Mouse (Mus musculus): ENCODE data around the gene Tmem121.

Gene Tmem121

GRCm38 (mm10) chr12:113148381-113149035 lies 37.2 kb upstream of the Tmem121 start:
- no peak for DNase-seq (ENCODE audit: low read depth, low spot score)

- no peak for DNase-seq (ENCODE audit: low read depth, low spot score)
Measured at GRCm38 (mm10) chr12:113149341-113149740, 36.4 kb upstream of the Tmem121 start.

- DNase-seq (ENCODE audit: low read depth, low spot score) = no peak
Measured at GRCm38 (mm10) chr12:113149896-113150295, 35.8 kb upstream of the Tmem121 start.

GRCm38 (mm10) chr12:113150591-113150990 lies 35.1 kb upstream of the Tmem121 start:
- DNase-seq (ENCODE audit: low read depth, low spot score) = no peak

- DNase-seq (ENCODE audit: low read depth, low spot score) = no peak
Measured at GRCm38 (mm10) chr12:113151046-113151445, 34.7 kb upstream of the Tmem121 start.

GRCm38 (mm10) chr12:113151661-113152271 lies 34.0 kb upstream of the Tmem121 start:
- DNase-seq (ENCODE audit: low read depth, low spot score) = no peak

GRCm38 (mm10) chr12:113152272-113152661 lies 33.5 kb upstream of the Tmem121 start:
- DNase-seq (ENCODE audit: low read depth, low spot score) = no peak

- DNase-seq (ENCODE audit: low read depth, low spot score) = no peak
Measured at GRCm38 (mm10) chr12:113152991-113153525, 32.7 kb upstream of the Tmem121 start.

- DNase-seq (ENCODE audit: low read depth, low spot score) = no peak
Measured at GRCm38 (mm10) chr12:113153971-113154370, 31.8 kb upstream of the Tmem121 start.

GRCm38 (mm10) chr12:113154747-113155075 lies 31.0 kb upstream of the Tmem121 start:
- DNase-seq (ENCODE audit: low read depth, low spot score) = no peak

GRCm38 (mm10) chr12:113155076-113155771 lies 30.5 kb upstream of the Tmem121 start:
- no peak for DNase-seq (ENCODE audit: low read depth, low spot score)

GRCm38 (mm10) chr12:113155887-113156539 lies 29.7 kb upstream of the Tmem121 start, which contains the start of gene Tedc1:
Tedc1 (plus strand) TSS chr12:113156421.
- DNase-seq (ENCODE audit: low read depth, low spot score) = peak; percentile 100

GRCm38 (mm10) chr12:113156540-113156929 lies 29.2 kb upstream of the Tmem121 start:
- no peak for DNase-seq (ENCODE audit: low read depth, low spot score)

GRCm38 (mm10) chr12:113157002-113157401 lies 28.7 kb upstream of the Tmem121 start:
- no peak for DNase-seq (ENCODE audit: low read depth, low spot score)

- no peak for DNase-seq (ENCODE audit: low read depth, low spot score)
Measured at GRCm38 (mm10) chr12:113157521-113157920, 28.2 kb upstream of the Tmem121 start.

- DNase-seq (ENCODE audit: low read depth, low spot score) = no peak
Measured at GRCm38 (mm10) chr12:113157971-113158370, 27.8 kb upstream of the Tmem121 start.

GRCm38 (mm10) chr12:113163561-113164006 lies 22.1 kb upstream of the Tmem121 start:
- DNase-seq (ENCODE audit: low read depth, low spot score) = no peak

- no peak for DNase-seq (ENCODE audit: low read depth, low spot score)
Measured at GRCm38 (mm10) chr12:113168031-113168536, 17.6 kb upstream of the Tmem121 start.

- no peak for DNase-seq (ENCODE audit: low read depth, low spot score)
Measured at GRCm38 (mm10) chr12:113176960-113177725, 8.6 kb upstream of the Tmem121 start.

GRCm38 (mm10) chr12:113181020-113181419 lies 4.7 kb upstream of the Tmem121 start:
- no peak for DNase-seq (ENCODE audit: low read depth, low spot score)

GRCm38 (mm10) chr12:113184945-113185344 lies 785 bp upstream of the Tmem121 start:
- DNase-seq (ENCODE audit: low read depth, low spot score) = no peak

All from forelimb bud, embryonic 11.5 days (tissue).